In the genomic region with DNA sequence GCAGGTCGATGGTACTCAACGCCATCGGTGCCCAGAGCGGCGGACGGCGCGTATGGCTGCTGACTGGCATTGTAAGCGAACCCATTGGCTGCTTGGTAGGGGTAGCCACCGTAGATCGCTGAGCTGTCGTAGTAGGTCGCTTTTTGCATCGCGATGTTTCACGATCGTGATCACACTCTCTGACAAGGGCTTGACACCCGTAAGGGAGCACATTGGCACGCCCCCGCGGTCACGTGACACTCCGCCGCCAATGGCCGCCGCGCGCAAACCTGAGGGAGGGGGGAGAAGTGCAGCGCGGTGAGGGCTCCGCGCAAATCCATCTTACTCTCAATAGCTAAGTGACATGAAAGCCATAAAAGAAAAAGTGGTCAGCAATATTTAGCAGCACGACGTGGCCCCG, we compare ENCODE assay signal across 8 mouse cellular contexts. TPM values are rescaled to one million over a fixed set of nuclear protein-coding genes. Genes with fewer than 3 reads are reported as not detected.
DNase-seq lines count a peak whose midpoint lies in the region; ATAC-seq and TF ChIP-seq lines count a peak whose summit lies in the region.

No protein-coding gene starts in this region.

- no peaks in the 10 kb centered on the region for H3K36me3 ChIP-seq in megakaryocyte, embryonic 14.5 days (replicated peaks; ENCODE audit: low read length)
- no peaks in the 10 kb centered on the region for H3K36me3 ChIP-seq in hindbrain, embryonic 11.5 days (ENCODE audit: control insufficient read depth, insufficient read depth, low read length)
- peaks cover 20% of the 10 kb centered on the region for H3K36me3 ChIP-seq in limb, embryonic 14.5 days (ENCODE audit: control insufficient read depth, insufficient read depth, low read length)
- no peaks in the 10 kb centered on the region for H3K36me3 ChIP-seq in midbrain, embryonic 16.5 days (ENCODE audit: control insufficient read depth, insufficient read depth, low read length)

- H3K9me3 ChIP-seq in megakaryocyte, embryonic 14.5 days, result peaks cover 34% of the 10 kb centered on the region
- H3K9me3 ChIP-seq in hindbrain, embryonic 11.5 days (ENCODE audit: control insufficient read depth, low read length), result no peaks in the 10 kb centered on the region
- H3K9me3 ChIP-seq in limb, embryonic 14.5 days (ENCODE audit: control insufficient read depth, low read length), result no peaks in the 10 kb centered on the region
- H3K9me3 ChIP-seq in midbrain, embryonic 16.5 days (replicated peaks; ENCODE audit: control insufficient read depth, low read length, poor library complexity, severe bottlenecking), result no peaks in the 10 kb centered on the region

- H3K4me3 ChIP-seq in megakaryocyte, embryonic 14.5 days (replicated peaks), result peak overlapping the region; percentile 71
- H3K4me3 ChIP-seq in hindbrain, embryonic 11.5 days (ENCODE audit: low read depth, low read length), result peak overlapping the region; percentile 76
- H3K4me3 ChIP-seq in limb, embryonic 14.5 days (replicated peaks; ENCODE audit: low read length), result peak overlapping the region; percentile 37
- H3K4me3 ChIP-seq in midbrain, embryonic 16.5 days (ENCODE audit: low read depth, low read length), result no peak overlapping the region
- H3K4me3 ChIP-seq in layer of hippocampus, adult 2 months, result no peak overlapping the region

- peak overlapping the region; percentile 100 for H3K27ac ChIP-seq in hindbrain, embryonic 11.5 days (ENCODE audit: low read depth, low read length)
- H3K27ac ChIP-seq in limb, embryonic 14.5 days (replicated peaks; ENCODE audit: low read depth, low read length), result no peak overlapping the region
- no peak overlapping the region for H3K27ac ChIP-seq in midbrain, embryonic 16.5 days (ENCODE audit: low read length)
- no peak overlapping the region for H3K27ac ChIP-seq in layer of hippocampus, adult 2 months

- DNase-seq in fibroblast of lung, adult 2 months (ENCODE audit: low read depth), result peak; percentile 85
- peak; percentile 94 for DNase-seq in hindbrain, embryonic 11.5 days (ENCODE audit: low spot score)
- peak; percentile 88 for DNase-seq in limb, embryonic 14.5 days (ENCODE audit: low spot score)
- no peak for DNase-seq in layer of hippocampus, adult 2 months (ENCODE audit: low spot score in 2 of 2)
- DNase-seq in Muller cell, postnatal 12 days (ENCODE audit: inconsistent ontology term), result no peak

- H3K9ac ChIP-seq in hindbrain, embryonic 11.5 days (ENCODE audit: low read depth, low read length), result peak overlapping the region; percentile 68
- H3K9ac ChIP-seq in limb, embryonic 14.5 days (ENCODE audit: low read depth, low read length, severe bottlenecking), result no peak overlapping the region; the same call in 1 of the 2 replicates
- no peak overlapping the region for H3K9ac ChIP-seq in midbrain, embryonic 16.5 days (ENCODE audit: low read depth, low read length)

- no peak for TF ChIP-seq POLR2A in limb, embryonic 14.5 days (IDR thresholded peaks at IDR 0.05; ENCODE audit: borderline replicate concordance, extremely low read depth, insufficient read depth, insufficient read length)

- no peak for TF ChIP-seq CTCF in layer of hippocampus, adult 2 months (conservative IDR thresholded peaks at IDR 0.05)

- H3K27me3 ChIP-seq in megakaryocyte, embryonic 14.5 days (replicated peaks), result peaks cover 48% of the 10 kb centered on the region
- H3K27me3 ChIP-seq in hindbrain, embryonic 11.5 days (ENCODE audit: control insufficient read depth, insufficient read depth, low read length), result peaks cover 56% of the 10 kb centered on the region
- H3K27me3 ChIP-seq in limb, embryonic 14.5 days (ENCODE audit: control insufficient read depth, insufficient read depth, low read length), result peaks cover 70% of the 10 kb centered on the region
- H3K27me3 ChIP-seq in midbrain, embryonic 16.5 days (ENCODE audit: control insufficient read depth, insufficient read depth, low read depth, low read length), result peaks cover 72% of the 10 kb centered on the region

- H3K4me2 ChIP-seq in hindbrain, embryonic 11.5 days (replicated peaks; ENCODE audit: low read depth, low read length), result peak overlapping the region; percentile 88
- peak overlapping the region; percentile 56 for H3K4me2 ChIP-seq in limb, embryonic 14.5 days (replicated peaks; ENCODE audit: low read depth, low read length, severe bottlenecking)
- H3K4me2 ChIP-seq in midbrain, embryonic 16.5 days (ENCODE audit: low read length), result 0 out of 2 replicates have a peak overlapping the region, but pooled peaks have one; percentile 5

- peaks cover 5% of the 10 kb centered on the region; the same call in 1 of the 2 replicates for H3K4me1 ChIP-seq in megakaryocyte, embryonic 14.5 days
- H3K4me1 ChIP-seq in hindbrain, embryonic 11.5 days (replicated peaks; ENCODE audit: control insufficient read depth, insufficient read depth, low read length), result peaks cover 8% of the 10 kb centered on the region; the same call in 1 of the 2 replicates
- H3K4me1 ChIP-seq in limb, embryonic 14.5 days (ENCODE audit: control insufficient read depth, insufficient read depth, low read length), result peaks cover 37% of the 10 kb centered on the region
- peaks cover 5% of the 10 kb centered on the region for H3K4me1 ChIP-seq in midbrain, embryonic 16.5 days (ENCODE audit: control insufficient read depth, insufficient read depth, low read length)

- no peak for ATAC-seq in megakaryocyte, adult 5-6 weeks (ENCODE audit: poor library complexity, severe bottlenecking)
- ATAC-seq in hindbrain, embryonic 11.5 days (ENCODE audit: low FRiP score), result peak; percentile 62
- ATAC-seq in limb, embryonic 14.5 days (ENCODE audit: low FRiP score, low read depth), result peak; percentile 79
- no peak for ATAC-seq in midbrain, embryonic 16.5 days

- under 1% methylated on average over 35 of the region's 35 CpGs for WGBS in hindbrain, embryonic 11.5 days
- 4% methylated on average over 32 of the region's 35 CpGs for WGBS in limb, embryonic 14.5 days
- WGBS in midbrain, embryonic 16.5 days, result under 1% methylated on average over 35 of the region's 35 CpGs

RNA-seq across cellular contexts. Expression of gene 5730596B20Rik, which starts 4.8 kb away (rescaled TPM):
- polyA plus RNA-seq in megakaryocyte, embryonic 14.5 days (2012; ENCODE audit: insufficient read depth, low replicate concordance), result not detected in 2 replicates
- not detected in 2 replicates for total RNA-seq in megakaryocyte, adult 5-6 weeks (2015)
- total RNA-seq in megakaryocyte, adult 5-6 weeks (2017), result not detected in 2 replicates
- polyA plus RNA-seq in hindbrain, embryonic 11.5 days (2014; fragmentation: Nextera tagmentation; extraction: Ambion mirVana), result 4.9 and 5.4 TPM in 2 replicates
- 0.27 and 0.44 TPM in 2 replicates for polyA plus RNA-seq in limb, embryonic 14.5 days (2012; rRNA removed)
- polyA plus RNA-seq in limb, embryonic 14.5 days (2014; fragmentation: Nextera tagmentation; extraction: Ambion mirVana), result 0.29 and 0.70 TPM in 2 replicates
- polyA plus RNA-seq in midbrain, embryonic 16.5 days (2015; fragmentation: Nextera tagmentation; extraction: Ambion mirVana), result not detected in 2 replicates
- not detected for total RNA-seq in layer of hippocampus, adult 2 months (2021)

RNA-seq across cellular contexts. Expression of gene Hoxa2, which starts 7.9 kb away (rescaled TPM):
- polyA plus RNA-seq in megakaryocyte, embryonic 14.5 days (2012; ENCODE audit: insufficient read depth, low replicate concordance), result not detected in 2 replicates
- total RNA-seq in megakaryocyte, adult 5-6 weeks (2015), result not detected in 2 replicates
- total RNA-seq in megakaryocyte, adult 5-6 weeks (2017), result not detected in 2 replicates
- polyA plus RNA-seq in hindbrain, embryonic 11.5 days (2014; fragmentation: Nextera tagmentation; extraction: Ambion mirVana), result 63.7 and 68.1 TPM in 2 replicates
- polyA plus RNA-seq in limb, embryonic 14.5 days (2012; rRNA removed), result 3.1 and 3.6 TPM in 2 replicates
- polyA plus RNA-seq in limb, embryonic 14.5 days (2014; fragmentation: Nextera tagmentation; extraction: Ambion mirVana), result 0.80 and 1.0 TPM in 2 replicates
- polyA plus RNA-seq in midbrain, embryonic 16.5 days (2015; fragmentation: Nextera tagmentation; extraction: Ambion mirVana), result 0.10 and 0.22 TPM in 2 replicates
- not detected for total RNA-seq in layer of hippocampus, adult 2 months (2021)

RNA-seq across cellular contexts. Expression of gene Hoxa1, which starts 14.4 kb away (rescaled TPM):
- polyA plus RNA-seq in megakaryocyte, embryonic 14.5 days (2012; ENCODE audit: insufficient read depth, low replicate concordance), result 0.09 TPM in 1 of 2 replicates, not detected in the other
- total RNA-seq in megakaryocyte, adult 5-6 weeks (2015), result 0.11 TPM in 1 of 2 replicates, not detected in the other
- total RNA-seq in megakaryocyte, adult 5-6 weeks (2017), result 0.37 TPM in 1 of 2 replicates, not detected in the other
- 4.0 and 4.1 TPM in 2 replicates for polyA plus RNA-seq in hindbrain, embryonic 11.5 days (2014; fragmentation: Nextera tagmentation; extraction: Ambion mirVana)
- 1.4 and 1.6 TPM in 2 replicates for polyA plus RNA-seq in limb, embryonic 14.5 days (2012; rRNA removed)
- polyA plus RNA-seq in limb, embryonic 14.5 days (2014; fragmentation: Nextera tagmentation; extraction: Ambion mirVana), result 1.4 and 1.7 TPM in 2 replicates
- 0.20 TPM in 1 of 2 replicates, not detected in the other for polyA plus RNA-seq in midbrain, embryonic 16.5 days (2015; fragmentation: Nextera tagmentation; extraction: Ambion mirVana)
- not detected for total RNA-seq in layer of hippocampus, adult 2 months (2021)

RNA-seq across cellular contexts. Expression of gene Hoxa4, which starts 19.1 kb away (rescaled TPM):
- polyA plus RNA-seq in megakaryocyte, embryonic 14.5 days (2012; ENCODE audit: insufficient read depth, low replicate concordance), result 0.44 TPM in 1 of 2 replicates, not detected in the other
- total RNA-seq in megakaryocyte, adult 5-6 weeks (2015), result 0.27 TPM in 1 of 2 replicates, not detected in the other
- 0.28 TPM in 1 of 2 replicates, not detected in the other for total RNA-seq in megakaryocyte, adult 5-6 weeks (2017)
- 11.9 and 12.8 TPM in 2 replicates for polyA plus RNA-seq in hindbrain, embryonic 11.5 days (2014; fragmentation: Nextera tagmentation; extraction: Ambion mirVana)
- 2.2 and 2.8 TPM in 2 replicates for polyA plus RNA-seq in limb, embryonic 14.5 days (2012; rRNA removed)
- polyA plus RNA-seq in limb, embryonic 14.5 days (2014; fragmentation: Nextera tagmentation; extraction: Ambion mirVana), result 0.57 and 1.0 TPM in 2 replicates
- not detected in 2 replicates for polyA plus RNA-seq in midbrain, embryonic 16.5 days (2015; fragmentation: Nextera tagmentation; extraction: Ambion mirVana)
- total RNA-seq in layer of hippocampus, adult 2 months (2021), result not detected

RNA-seq across cellular contexts. Expression of gene Hoxa5, which starts 31.9 kb away (rescaled TPM):
- polyA plus RNA-seq in megakaryocyte, embryonic 14.5 days (2012; ENCODE audit: insufficient read depth, low replicate concordance), result 0.46 TPM in 1 of 2 replicates, not detected in the other
- total RNA-seq in megakaryocyte, adult 5-6 weeks (2015), result 0.09 and 0.13 TPM in 2 replicates
- total RNA-seq in megakaryocyte, adult 5-6 weeks (2017), result 0.18 TPM in 1 of 2 replicates, not detected in the other
- polyA plus RNA-seq in hindbrain, embryonic 11.5 days (2014; fragmentation: Nextera tagmentation; extraction: Ambion mirVana), result 23.8 and 39.3 TPM in 2 replicates
- 11.0 and 12.3 TPM in 2 replicates for polyA plus RNA-seq in limb, embryonic 14.5 days (2012; rRNA removed)
- polyA plus RNA-seq in limb, embryonic 14.5 days (2014; fragmentation: Nextera tagmentation; extraction: Ambion mirVana), result 3.4 and 3.8 TPM in 2 replicates
- 0.21 TPM in 1 of 2 replicates, not detected in the other for polyA plus RNA-seq in midbrain, embryonic 16.5 days (2015; fragmentation: Nextera tagmentation; extraction: Ambion mirVana)
- total RNA-seq in layer of hippocampus, adult 2 months (2021), result not detected

Comparison
In these comparisons a context has a peak if more than half of its experiments do, and no peak if none do; other contexts are left out.
1. H3K4me3 ChIP-seq: peak in megakaryocyte, embryonic 14.5 days (single experiment), hindbrain, embryonic 11.5 days (single experiment) and limb, embryonic 14.5 days (single experiment); none in midbrain, embryonic 16.5 days (single experiment) and layer of hippocampus, adult 2 months (single experiment).
2. ATAC-seq: peak in hindbrain, embryonic 11.5 days (single experiment) and limb, embryonic 14.5 days (single experiment); none in megakaryocyte, adult 5-6 weeks (single experiment) and midbrain, embryonic 16.5 days (single experiment).
3. DNase-seq: peak in fibroblast of lung, adult 2 months (single experiment), hindbrain, embryonic 11.5 days (single experiment) and limb, embryonic 14.5 days (single experiment); none in layer of hippocampus, adult 2 months (0 of 2) and Muller cell, postnatal 12 days (single experiment).
4. H3K4me2 ChIP-seq: peak in every context shown above with its lines; median percentile 88 in hindbrain, embryonic 11.5 days; 56 in limb, embryonic 14.5 days; 5 in midbrain, embryonic 16.5 days.
5. RNA of gene Hoxa2, which starts 7.9 kb away (polyA plus RNA-seq): 63.7 to 68.1 TPM in hindbrain, embryonic 11.5 days; 0.80 to 3.6 TPM in limb, embryonic 14.5 days, 0.10 to 0.22 TPM in midbrain, embryonic 16.5 days and not detected in megakaryocyte, embryonic 14.5 days; every median in the first group is over 10 times any median in the second.